Mouse (Mus musculus): ENCODE measurements around the gene Tiam2. TPM values are rescaled to one million over a fixed set of nuclear protein-coding genes. Genes with fewer than 3 reads are reported as not detected.

Tiam2 gene
- polyA plus RNA-seq, 1 experiment = 0.93 TPM

DNA sequence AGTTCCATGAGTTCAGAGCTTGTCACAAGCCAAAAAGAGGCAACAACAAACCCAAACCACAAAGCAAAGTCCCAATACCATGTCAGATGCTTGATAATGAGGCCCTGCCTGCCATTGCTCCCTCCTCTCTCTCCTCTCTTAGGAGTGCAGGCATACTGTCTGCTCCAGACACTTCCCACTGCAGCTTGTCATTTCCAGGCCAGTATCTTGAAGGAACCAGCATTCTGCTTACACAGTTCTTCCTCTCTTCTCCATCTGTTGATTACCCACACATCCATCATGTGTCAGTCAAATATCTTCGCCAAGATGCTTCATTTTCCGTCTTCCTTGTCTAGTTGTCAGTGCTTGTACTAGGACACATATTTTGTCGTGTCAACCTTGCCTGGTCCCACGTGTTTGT is 2.4 kb downstream of the Tiam2 start:
- no peaks in the 10 kb centered on the region for H3K27me3 ChIP-seq (ENCODE audit: control insufficient read depth, insufficient read depth, low read length)
- H3K4me3 ChIP-seq (ENCODE audit: control insufficient read depth, low read depth, low read length) = no peak overlapping the region
- H3K27ac ChIP-seq (ENCODE audit: control insufficient read depth, insufficient read depth, low read depth, low read length) = no peak overlapping the region
- peaks cover 11% of the 10 kb centered on the region for H3K4me1 ChIP-seq (ENCODE audit: control insufficient read depth, insufficient read depth, low read length)
- H3K36me3 ChIP-seq (ENCODE audit: control insufficient read depth, insufficient read depth, low read length) = no peaks in the 10 kb centered on the region
- TF ChIP-seq POLR2A (IDR thresholded peaks at IDR 0.05; ENCODE audit: control insufficient read depth, low read depth, low read length) (no peak), CTCF (IDR thresholded peaks at IDR 0.05; ENCODE audit: control insufficient read depth, insufficient read depth, insufficient replicate concordance, low read depth, low read length) (no peak)

DNA sequence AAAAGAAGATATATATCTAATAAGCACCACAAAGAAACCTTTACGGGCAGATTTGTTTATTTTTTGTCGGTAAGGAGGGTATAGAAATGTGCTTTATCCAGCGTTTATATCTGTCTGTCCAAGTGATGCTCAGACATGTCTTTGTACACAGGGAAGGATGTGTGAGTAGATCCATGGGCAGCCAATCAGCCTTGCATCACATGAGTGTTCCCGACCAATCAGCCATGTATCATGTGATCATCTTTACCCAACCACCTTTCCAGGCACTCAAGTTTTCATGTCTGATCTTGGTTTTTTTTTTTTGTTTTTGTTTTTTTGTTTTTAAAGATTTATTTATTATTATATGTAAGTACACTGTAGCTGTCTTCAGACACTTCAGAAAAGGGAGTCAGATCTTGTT is 3.1 kb downstream of the Tiam2 start:
- Histone ChIP-seq H3K36me3 (ENCODE audit: control insufficient read depth, insufficient read depth, low read length) (no peaks in the 10 kb centered on the region), H3K27ac (ENCODE audit: control insufficient read depth, insufficient read depth, low read depth, low read length) (no peak overlapping the region), H3K4me1 (ENCODE audit: control insufficient read depth, insufficient read depth, low read length) (peaks cover 11% of the 10 kb centered on the region), H3K27me3 (ENCODE audit: control insufficient read depth, insufficient read depth, low read length) (no peaks in the 10 kb centered on the region), H3K4me3 (ENCODE audit: control insufficient read depth, low read depth, low read length) (no peak overlapping the region)
- TF ChIP-seq CTCF (IDR thresholded peaks at IDR 0.05; ENCODE audit: control insufficient read depth, insufficient read depth, insufficient replicate concordance, low read depth, low read length) (no peak), POLR2A (IDR thresholded peaks at IDR 0.05; ENCODE audit: control insufficient read depth, low read depth, low read length) (no peak)

DNA sequence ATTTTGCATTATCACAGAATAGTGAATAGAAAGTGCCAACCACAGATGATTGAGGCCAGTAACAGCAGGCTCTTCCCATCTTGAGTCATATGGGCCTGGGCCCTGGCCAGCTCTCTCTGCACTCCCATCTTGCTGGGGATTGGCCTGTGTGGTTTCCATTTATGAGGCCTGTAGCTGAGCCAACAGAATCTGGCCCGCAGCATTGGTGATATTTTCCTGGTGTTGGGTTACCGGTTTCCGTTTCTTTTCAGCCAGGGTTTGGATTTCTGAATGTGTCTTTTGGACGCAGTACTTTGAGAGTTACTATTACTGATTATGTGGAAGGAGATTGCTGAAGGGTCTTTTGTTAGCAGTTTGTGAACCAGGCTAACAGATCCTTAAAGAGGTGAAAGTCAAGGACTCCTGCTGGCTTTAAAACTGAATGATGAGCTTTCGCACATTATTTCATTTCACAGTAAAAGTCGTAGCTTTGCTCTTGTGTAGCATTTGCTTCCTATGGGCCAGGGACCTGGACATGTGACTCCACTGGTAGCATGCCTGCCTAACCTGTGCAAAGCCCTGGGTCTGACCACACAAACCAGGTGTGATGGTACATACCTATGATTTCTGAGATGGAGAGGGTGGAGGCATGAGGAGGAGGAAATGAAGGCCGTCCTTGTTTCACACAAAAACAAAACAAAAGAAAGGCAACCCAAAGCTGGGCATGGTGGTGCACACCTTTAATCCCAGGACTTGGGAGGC is 5.5 kb downstream of the Tiam2 start:
- no peaks in the 10 kb centered on the region for H3K36me3 ChIP-seq (ENCODE audit: control insufficient read depth, insufficient read depth, low read length)
- no peak overlapping the region for H3K4me3 ChIP-seq (ENCODE audit: control insufficient read depth, low read depth, low read length)
- no peaks in the 10 kb centered on the region for H3K27me3 ChIP-seq (ENCODE audit: control insufficient read depth, insufficient read depth, low read length)
- TF ChIP-seq CTCF (IDR thresholded peaks at IDR 0.05; ENCODE audit: control insufficient read depth, insufficient read depth, insufficient replicate concordance, low read depth, low read length) = no peak
- no peak for TF ChIP-seq POLR2A (IDR thresholded peaks at IDR 0.05; ENCODE audit: control insufficient read depth, low read depth, low read length)
- H3K4me1 ChIP-seq (ENCODE audit: control insufficient read depth, insufficient read depth, low read length) = peaks cover 2% of the 10 kb centered on the region
- no peak overlapping the region for H3K27ac ChIP-seq (ENCODE audit: control insufficient read depth, insufficient read depth, low read depth, low read length)

DNA sequence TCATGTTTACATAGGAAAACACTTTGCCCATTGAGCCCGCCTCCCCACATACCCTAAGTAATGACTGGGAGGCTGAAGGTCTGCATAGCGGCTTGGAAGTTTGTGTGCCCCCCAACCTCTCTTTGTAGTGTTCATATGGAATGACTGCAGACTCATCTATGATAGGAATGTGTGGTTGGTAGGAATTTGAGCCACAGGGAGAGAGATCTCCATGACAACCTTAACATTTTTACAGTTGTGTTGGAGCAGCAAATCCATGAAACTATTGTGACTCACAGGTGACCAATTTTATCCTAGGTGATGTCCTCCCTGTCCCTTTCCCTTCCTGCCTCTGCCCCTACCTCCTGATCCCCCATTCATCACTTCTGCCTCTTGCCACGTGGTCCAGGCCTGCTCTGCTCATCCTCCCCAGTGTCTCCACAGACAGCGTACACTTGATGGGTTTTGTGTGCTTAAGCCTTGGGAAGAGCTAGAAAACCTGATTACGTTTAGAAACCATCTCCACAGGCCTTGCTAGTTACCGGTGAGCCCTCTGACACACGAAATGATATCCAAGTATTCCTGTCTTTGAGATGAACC is 9.9 kb downstream of the Tiam2 start:
- Histone ChIP-seq H3K36me3 (ENCODE audit: control insufficient read depth, insufficient read depth, low read length) (no peaks in the 10 kb centered on the region), H3K4me3 (ENCODE audit: control insufficient read depth, low read depth, low read length) (no peak overlapping the region), H3K4me1 (ENCODE audit: control insufficient read depth, insufficient read depth, low read length) (no peaks in the 10 kb centered on the region), H3K27me3 (ENCODE audit: control insufficient read depth, insufficient read depth, low read length) (no peaks in the 10 kb centered on the region), H3K27ac (ENCODE audit: control insufficient read depth, insufficient read depth, low read depth, low read length) (no peak overlapping the region)
- TF ChIP-seq POLR2A (IDR thresholded peaks at IDR 0.05; ENCODE audit: control insufficient read depth, low read depth, low read length) (no peak), CTCF (IDR thresholded peaks at IDR 0.05; ENCODE audit: control insufficient read depth, insufficient read depth, insufficient replicate concordance, low read depth, low read length) (no peak)

DNA sequence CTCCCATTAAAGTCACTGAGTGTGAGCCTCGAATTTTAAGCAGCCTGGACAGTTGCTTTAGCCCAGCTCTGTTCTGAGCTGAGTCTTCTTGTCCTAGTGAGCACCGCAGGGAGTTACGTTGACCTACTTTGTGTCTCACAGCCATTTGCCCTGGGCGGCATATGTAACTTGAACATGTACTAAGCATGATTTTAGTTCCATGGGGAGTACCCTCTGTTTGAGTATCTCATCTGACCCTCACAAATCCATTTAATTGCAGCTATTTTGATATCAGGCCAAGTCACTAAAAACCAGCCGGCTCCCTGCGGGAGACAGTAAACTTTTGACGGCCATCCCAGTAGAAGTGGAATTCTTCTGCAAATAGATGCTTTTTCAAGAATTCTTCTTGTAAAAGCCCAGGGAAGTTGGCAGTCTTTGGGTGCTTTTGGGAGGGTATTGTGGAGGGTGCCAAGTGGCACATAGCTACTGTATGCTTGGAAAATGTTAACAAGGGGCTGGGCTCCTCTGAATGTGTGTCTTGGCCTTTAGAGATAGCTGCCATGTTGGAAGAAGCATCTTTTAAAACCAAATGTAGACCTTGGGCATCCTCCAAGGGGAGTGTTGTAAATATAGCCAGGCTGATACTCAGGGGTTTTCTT is 10.6 kb downstream of the Tiam2 start:
- H3K4me3 ChIP-seq (ENCODE audit: control insufficient read depth, low read depth, low read length) = no peak overlapping the region
- no peaks in the 10 kb centered on the region for H3K27me3 ChIP-seq (ENCODE audit: control insufficient read depth, insufficient read depth, low read length)
- no peaks in the 10 kb centered on the region for H3K4me1 ChIP-seq (ENCODE audit: control insufficient read depth, insufficient read depth, low read length)
- TF ChIP-seq POLR2A (IDR thresholded peaks at IDR 0.05; ENCODE audit: control insufficient read depth, low read depth, low read length) = no peak
- no peak for TF ChIP-seq CTCF (IDR thresholded peaks at IDR 0.05; ENCODE audit: control insufficient read depth, insufficient read depth, insufficient replicate concordance, low read depth, low read length)
- H3K36me3 ChIP-seq (ENCODE audit: control insufficient read depth, insufficient read depth, low read length) = no peaks in the 10 kb centered on the region
- H3K27ac ChIP-seq (ENCODE audit: control insufficient read depth, insufficient read depth, low read depth, low read length) = no peak overlapping the region

DNA sequence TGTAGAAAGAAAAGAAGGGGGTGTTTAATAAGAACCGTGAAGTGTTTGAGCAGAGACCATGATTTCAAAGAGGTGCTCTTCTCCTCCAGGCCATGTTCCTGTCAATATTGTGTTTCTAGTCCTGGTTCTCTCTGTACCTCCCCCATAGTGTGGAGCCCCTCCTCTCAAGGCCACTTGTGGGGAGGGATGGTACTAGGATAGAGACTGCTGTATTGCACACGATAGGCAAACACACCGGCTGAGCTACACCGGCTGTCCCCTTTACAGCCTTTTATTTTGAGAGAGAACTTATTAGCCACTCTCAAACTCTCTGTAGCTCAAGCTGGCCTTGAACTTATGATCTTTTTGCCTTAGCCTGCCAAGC is 11.1 kb downstream of the Tiam2 start:
- H3K4me3 ChIP-seq (ENCODE audit: control insufficient read depth, low read depth, low read length) = no peak overlapping the region
- no peaks in the 10 kb centered on the region for H3K4me1 ChIP-seq (ENCODE audit: control insufficient read depth, insufficient read depth, low read length)
- no peaks in the 10 kb centered on the region for H3K27me3 ChIP-seq (ENCODE audit: control insufficient read depth, insufficient read depth, low read length)
- no peak overlapping the region for H3K27ac ChIP-seq (ENCODE audit: control insufficient read depth, insufficient read depth, low read depth, low read length)
- TF ChIP-seq POLR2A (IDR thresholded peaks at IDR 0.05; ENCODE audit: control insufficient read depth, low read depth, low read length) = no peak
- TF ChIP-seq CTCF (IDR thresholded peaks at IDR 0.05; ENCODE audit: control insufficient read depth, insufficient read depth, insufficient replicate concordance, low read depth, low read length) = no peak
- H3K36me3 ChIP-seq (ENCODE audit: control insufficient read depth, insufficient read depth, low read length) = no peaks in the 10 kb centered on the region

DNA sequence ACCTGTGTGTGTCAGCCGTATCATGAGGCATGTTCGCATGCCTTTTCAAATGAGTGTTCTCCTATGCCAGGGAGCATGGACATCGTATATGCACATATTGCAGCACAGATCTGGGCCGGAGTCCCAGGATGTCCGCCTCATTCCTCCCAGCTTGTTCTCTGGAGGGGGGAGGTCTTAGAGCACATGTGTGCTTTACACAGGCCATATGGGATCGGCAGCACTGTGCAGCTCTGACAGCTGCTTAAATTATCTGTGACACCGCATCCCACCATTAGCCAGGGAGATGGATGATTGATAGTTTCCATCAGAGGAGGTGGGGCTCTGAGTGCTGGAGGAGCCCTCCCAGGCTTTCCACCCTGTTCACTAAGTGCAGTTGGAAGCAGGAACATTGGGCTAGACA is 12.4 kb downstream of the Tiam2 start:
- H3K4me1 ChIP-seq (ENCODE audit: control insufficient read depth, insufficient read depth, low read length) = no peaks in the 10 kb centered on the region
- TF ChIP-seq POLR2A (IDR thresholded peaks at IDR 0.05; ENCODE audit: control insufficient read depth, low read depth, low read length) (no peak), CTCF (IDR thresholded peaks at IDR 0.05; ENCODE audit: control insufficient read depth, insufficient read depth, insufficient replicate concordance, low read depth, low read length) (no peak)
- no peak overlapping the region for H3K4me3 ChIP-seq (ENCODE audit: control insufficient read depth, low read depth, low read length)
- no peaks in the 10 kb centered on the region for H3K36me3 ChIP-seq (ENCODE audit: control insufficient read depth, insufficient read depth, low read length)
- no peak overlapping the region for H3K27ac ChIP-seq (ENCODE audit: control insufficient read depth, insufficient read depth, low read depth, low read length)
- no peaks in the 10 kb centered on the region for H3K27me3 ChIP-seq (ENCODE audit: control insufficient read depth, insufficient read depth, low read length)
